Mouse (Mus musculus) olfactory bulb, adult 2 months (tissue): ENCODE measurements around the gene Ms4a18. TPM values are rescaled to one million over a fixed set of nuclear protein-coding genes. Genes with fewer than 3 reads are reported as not detected.
A peak's percentile ranks its signal among the peaks of the same experiment; 100 is the strongest.

ENCODE experiments used
- H3K27ac ChIP-seq: fragments of 200-500 bp; 2 replicates; pipeline ENCODE4 v1.5.1; 2012; ENCODE audit warnings: low read depth, low read length; ENCODE audit not compliant: insufficient read depth
- H3K4me1 ChIP-seq: fragments of 200-500 bp; 2 replicates; pipeline ENCODE4 v1.6.1; 2012; ENCODE audit warnings: low read length; ENCODE audit not compliant: control insufficient read depth, insufficient read depth
- H3K4me3 ChIP-seq: fragments of 200-500 bp; 2 replicates; pipeline ENCODE4 v1.5.1; 2012; ENCODE audit warnings: mild to moderate bottlenecking, low read depth, low read length, moderate library complexity; ENCODE audit not compliant: insufficient read depth
- CTCF ChIP-seq: fragments of 200-500 bp; IDR thresholded peaks from 2 replicates; pipeline ENCODE4 v1.5.1; 2012; ENCODE audit warnings: low read depth, mild to moderate bottlenecking, low read length, moderate library complexity; ENCODE audit not compliant: insufficient read depth
- POLR2A ChIP-seq: fragments of 200-500 bp; IDR thresholded peaks from 2 replicates; pipeline ENCODE4 v1.6.1; 2012; ENCODE audit warnings: mild to moderate bottlenecking, low read depth, low read length, moderate library complexity; ENCODE audit not compliant: insufficient read depth
- WGBS: fragments of 180-500 bp; shearing (Covaris S2); methylation state at CpG from one replicate; pipeline ENCODE4 v1.1.7; 2018; 5-methylcytosine and 5-hydroxymethylcytosine counted together
- polyA plus RNA-seq: library from polyadenylated mRNA; stranded (reverse); fragments of >200 nt; gene quantifications from 2 replicates; pipeline ENCODE4 v1.2.4, GENCODE M21; 2012; ENCODE audit warnings: low replicate concordance; ENCODE audit not compliant: missing spikeins, insufficient read depth, insufficient read length

Ms4a18 gene
- polyA plus RNA-seq, 1 experiment = not detected

DNA sequence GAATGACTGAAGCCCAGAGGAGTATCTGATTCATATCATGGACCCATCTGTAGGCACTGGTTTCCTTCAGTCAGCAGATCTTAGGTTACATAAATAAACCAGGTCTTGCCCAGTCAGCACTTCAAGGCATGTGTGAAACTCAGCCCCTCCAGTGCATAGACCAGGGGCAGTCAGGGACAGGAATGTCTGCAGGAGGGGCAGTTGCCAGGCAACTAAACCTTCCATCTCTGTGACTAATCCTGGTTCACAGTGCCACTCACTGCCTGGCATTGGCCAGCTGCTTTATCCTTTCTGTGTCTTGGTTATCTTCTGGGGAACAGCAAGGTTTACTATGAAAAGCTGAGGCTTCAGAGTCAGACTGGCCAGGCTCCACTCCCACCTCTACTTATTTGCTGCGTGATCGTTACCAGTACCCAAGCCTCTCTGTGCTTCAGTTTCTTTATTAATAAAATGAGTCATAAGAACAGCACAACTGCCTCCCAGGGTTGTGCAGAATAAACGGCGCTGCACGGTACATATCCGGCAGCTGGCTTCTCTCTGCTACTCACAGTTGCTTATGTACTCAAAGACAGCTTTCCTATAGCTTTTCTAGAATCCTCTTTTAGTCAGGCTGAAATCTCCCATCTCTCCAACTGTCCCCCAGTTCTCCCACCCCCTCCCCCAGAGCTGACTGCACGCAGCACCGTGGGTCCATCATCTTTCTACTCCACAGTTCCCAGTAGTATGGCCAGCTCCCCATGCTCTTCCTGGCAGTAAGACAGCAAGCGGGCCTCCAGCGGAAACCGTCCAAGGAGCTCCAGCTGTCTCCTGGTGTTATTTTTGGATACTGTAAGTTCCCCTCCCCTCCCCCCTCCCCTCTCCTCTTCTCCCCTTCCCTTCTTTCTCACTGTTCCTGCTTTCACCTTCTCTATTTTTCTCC lies 65.6 kb downstream of the Ms4a18 start:
- TF ChIP-seq POLR2A (no peak), CTCF (no peak)
- H3K27ac ChIP-seq = no peak overlapping the region; the same call in 1 of the 2 replicates
- 33% methylated on average over 11 of the region's 11 CpGs for WGBS

DNA sequence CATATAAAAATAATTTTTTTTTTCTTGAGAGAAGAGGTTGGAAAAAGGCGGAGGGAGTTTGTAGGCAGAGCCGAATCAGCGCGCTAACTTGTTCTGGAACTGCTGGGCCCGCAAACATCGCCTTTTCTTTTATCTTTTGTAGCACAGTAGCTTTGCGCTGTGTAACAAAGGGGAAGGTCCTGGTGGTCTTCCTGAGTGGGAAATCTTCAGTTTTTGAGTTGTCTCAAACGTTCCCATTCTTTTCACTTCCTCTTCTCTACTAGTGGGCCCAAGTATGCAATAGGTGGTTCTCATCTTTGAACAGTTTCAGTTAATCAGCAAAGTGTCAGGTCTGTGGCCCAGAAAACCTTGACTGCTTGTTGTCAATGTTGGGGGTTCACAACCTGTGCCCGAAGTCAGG lies 68.3 kb downstream of the Ms4a18 start:
- Histone ChIP-seq H3K27ac (peak overlapping the region; percentile 41; the same call in 1 of the 2 replicates), H3K4me3 (peak overlapping the region; percentile 25), H3K4me1 (peaks cover 19% of the 10 kb centered on the region)
- no peak for TF ChIP-seq CTCF
- TF ChIP-seq POLR2A = no peak
- WGBS = 20% methylated on average over 9 of the region's 9 CpGs

More for the DNA sequence above, 65.6 kb downstream of the Ms4a18 start:
- peaks cover 12% of the 10 kb centered on the region for H3K4me1 ChIP-seq
- H3K4me3 ChIP-seq = no peak overlapping the region

DNA sequence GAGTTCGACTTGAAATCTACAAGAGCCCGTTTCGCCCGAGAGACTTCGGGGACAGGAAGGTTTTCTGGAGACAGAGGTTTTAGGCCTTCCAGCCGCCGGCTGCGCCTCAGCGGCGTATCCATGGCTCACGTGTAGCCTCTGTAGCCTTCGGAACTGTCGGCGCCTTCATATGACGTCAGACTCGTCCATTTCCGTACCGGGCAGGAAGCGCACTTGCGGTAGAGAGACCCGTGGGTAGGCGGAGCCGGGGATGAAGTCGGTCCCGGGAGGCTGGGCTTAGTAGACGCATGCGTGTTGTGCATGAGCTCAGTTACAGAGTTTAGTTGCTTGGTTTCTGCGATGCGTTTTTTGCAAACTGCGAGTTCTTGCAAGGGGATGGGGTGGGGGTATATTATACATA lies 68.7 kb downstream of the Ms4a18 start, which contains the start of gene Ccdc86:
Gene Ccdc86 (minus strand): TSS at position 155 of the 400 bp plus-strand sequence.
- H3K27ac ChIP-seq = peak within 1 kb of the TSS; percentile 41; the same call in 1 of the 2 replicates
- peak within 1 kb of the TSS; percentile 52 for H3K4me3 ChIP-seq
- peaks cover 19% of the 10 kb centered on the region for H3K4me1 ChIP-seq
- TF ChIP-seq POLR2A = 0 out of 2 replicates have a peak, but pooled peaks have one; percentile 16
- no peak for TF ChIP-seq CTCF
- under 1% methylated on average over 30 of the region's 30 CpGs for WGBS

DNA sequence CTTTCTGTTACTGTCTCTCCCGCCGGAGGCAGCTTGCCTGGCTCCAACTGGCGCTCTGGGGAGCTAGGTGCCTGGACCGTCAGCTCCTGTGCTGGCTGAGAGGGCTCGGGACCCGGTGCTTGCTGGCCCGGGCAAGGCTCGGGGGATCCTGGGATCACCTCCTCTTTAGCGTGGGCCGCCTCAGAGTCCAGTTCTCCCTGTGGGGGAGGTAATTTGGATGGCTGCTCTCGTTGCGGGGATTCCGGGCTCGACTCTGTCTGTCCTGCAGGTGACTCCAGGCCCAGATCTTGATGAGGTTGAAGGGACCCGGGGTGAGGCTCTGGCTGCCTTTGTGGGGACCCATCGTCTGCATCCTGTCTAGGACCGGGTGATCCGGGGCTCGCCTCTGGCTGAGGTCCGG lies 69.4 kb downstream of the Ms4a18 start:
- 1% methylated on average over 20 of the region's 20 CpGs for WGBS
- Histone ChIP-seq H3K4me1 (peaks cover 19% of the 10 kb centered on the region), H3K27ac (no peak overlapping the region), H3K4me3 (peak overlapping the region; percentile 52)
- TF ChIP-seq POLR2A = no peak
- no peak for TF ChIP-seq CTCF

DNA sequence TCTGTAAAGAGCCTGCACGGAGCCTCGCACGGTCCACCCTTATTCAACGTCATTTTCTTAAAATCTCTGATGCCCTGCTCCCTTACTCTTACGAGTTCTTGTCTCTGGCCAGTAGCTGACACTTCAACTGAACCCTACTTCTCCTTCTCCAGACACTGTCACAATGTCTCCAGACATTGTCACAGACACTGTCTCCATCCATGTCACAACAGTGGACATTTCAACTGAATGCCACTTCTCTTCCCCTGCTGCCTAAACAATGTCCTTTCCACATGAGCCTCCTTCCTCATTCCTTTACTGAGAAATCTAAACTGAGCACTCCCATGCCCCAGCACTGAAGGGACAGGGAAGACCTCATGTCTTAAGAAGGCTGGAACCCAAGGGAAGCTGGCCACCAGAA lies 70.6 kb downstream of the Ms4a18 start:
- no peak overlapping the region for H3K4me3 ChIP-seq
- TF ChIP-seq POLR2A (no peak), CTCF (no peak)
- H3K4me1 ChIP-seq = peaks cover 16% of the 10 kb centered on the region
- 84% methylated on average over 5 of the region's 5 CpGs for WGBS
- no peak overlapping the region for H3K27ac ChIP-seq

Other genes starting within 250 kb of the Ms4a18 start
- gene Cd6, start 188.0 kb downstream of the Ms4a18 start, polyA plus RNA-seq = not detected in 2 replicates
- gene Slc15a3, start 178.3 kb downstream of the Ms4a18 start, polyA plus RNA-seq = not detected in 2 replicates
- gene Tmem132a, start 148.1 kb downstream of the Ms4a18 start, polyA plus RNA-seq = not detected in 2 replicates
- not detected in 2 replicates for gene Tmem109, start 136.0 kb downstream of the Ms4a18 start, polyA plus RNA-seq
- 125 TPM in 1 of 2 replicates, not detected in the other for gene Prpf19, start 122.8 kb downstream of the Ms4a18 start, polyA plus RNA-seq
- not detected in 2 replicates for gene Zp1, start 97.4 kb downstream of the Ms4a18 start, polyA plus RNA-seq
- not detected in 2 replicates for gene Ptgdr2, start 80.9 kb downstream of the Ms4a18 start, polyA plus RNA-seq
- not detected in 2 replicates for gene Ccdc86, start 68.8 kb downstream of the Ms4a18 start, polyA plus RNA-seq
- not detected in 2 replicates for gene Ms4a10, start 43.4 kb downstream of the Ms4a18 start, polyA plus RNA-seq
- gene Ms4a15, start 24.8 kb downstream of the Ms4a18 start, polyA plus RNA-seq = not detected in 2 replicates
- not detected in 2 replicates for gene Ms4a8a, start 63.1 kb upstream of the Ms4a18 start, polyA plus RNA-seq
- not detected in 2 replicates for gene 1700017D01Rik, start 112.8 kb upstream of the Ms4a18 start, polyA plus RNA-seq
- gene 1700025F22Rik, start 147.3 kb upstream of the Ms4a18 start, polyA plus RNA-seq = not detected in 2 replicates
- gene Ms4a13, start 178.7 kb upstream of the Ms4a18 start, polyA plus RNA-seq = not detected in 2 replicates
- not detected in 2 replicates for gene Ms4a12, start 214.4 kb upstream of the Ms4a18 start, polyA plus RNA-seq
- not detected in 2 replicates for gene Ms4a1, start 248.2 kb upstream of the Ms4a18 start, polyA plus RNA-seq